Mouse (Mus musculus) intestine, embryonic 14.5 days (tissue): Measurements from ENCODE around the gene Tnfaip3. TPM values are rescaled to one million over a fixed set of nuclear protein-coding genes. Genes with fewer than 3 reads are reported as not detected.

Experiments
- ATAC-seq: fragments of 200-750 bp; cut with Nextera tagmentation; replicated peaks from 2 replicates; pipeline ENCODE4 v1.8.0; 2017; ENCODE audit warnings: low read depth, moderate number of reproducible peaks, moderate TSS enrichment, moderate library complexity; ENCODE audit not compliant: low FRiP score, low TSS enrichment
- DNase-seq: peaks from one replicate; pipeline ENCODE4 v3.0.0-alpha.2; 2018; ENCODE audit warnings: low spot score
- H3K27ac ChIP-seq: fragments of 300-500 bp; sonication (generic); 2 replicates; pipeline ENCODE4 v1.5.1; 2014; ENCODE audit warnings: low read depth, mild to moderate bottlenecking, control low read depth
- H3K27me3 ChIP-seq: fragments of 300-500 bp; sonication (generic); replicated peaks from 2 replicates; pipeline ENCODE4 v1.6.1; 2014; ENCODE audit warnings: low read length, control low read depth; ENCODE audit not compliant: control insufficient read depth, insufficient read depth
- H3K36me3 ChIP-seq: fragments of 300-500 bp; sonication (generic); 2 replicates; pipeline ENCODE4 v1.6.1; 2014; ENCODE audit warnings: low read length, control low read depth; ENCODE audit not compliant: control insufficient read depth, insufficient read depth
- H3K4me1 ChIP-seq: fragments of 300-500 bp; sonication (generic); replicated peaks from 2 replicates; pipeline ENCODE4 v1.6.1; 2014; ENCODE audit warnings: low read length, control low read depth, mixed read lengths; ENCODE audit not compliant: control insufficient read depth, insufficient read depth
- H3K4me2 ChIP-seq: fragments of 300-500 bp; sonication (generic); 2 replicates; pipeline ENCODE4 v1.6.1; 2014; ENCODE audit warnings: low read length
- H3K4me3 ChIP-seq: fragments of 300-500 bp; sonication (generic); 2 replicates; pipeline ENCODE4 v1.5.1; 2014; ENCODE audit warnings: low read depth, low read length, control low read depth, mixed read lengths
- H3K9ac ChIP-seq: fragments of 300-500 bp; sonication (generic); 2 replicates; pipeline ENCODE4 v1.6.1; 2014; ENCODE audit warnings: mild to moderate bottlenecking, low read length
- H3K9me3 ChIP-seq: fragments of 300-500 bp; sonication (generic); 2 replicates; pipeline ENCODE4 v1.6.1; 2016; ENCODE audit warnings: low read length, control low read depth; ENCODE audit not compliant: control insufficient read depth
- WGBS: fragments of 180-500 bp; shearing (Covaris S2); extraction: QIAGEN DNeasy Blood & Tissue Kit; methylation state at CpG from one replicate; pipeline ENCODE4 v1.1.7; 2014; 5-methylcytosine and 5-hydroxymethylcytosine counted together
- polyA plus RNA-seq: library from polyadenylated mRNA; unstranded; fragments of >200 nt; fragmentation: Nextera tagmentation; extraction: Ambion mirVana; gene quantifications from 2 replicates; pipeline ENCODE4 v1.2.1, GENCODE M21; 2014

Gene Tnfaip3
- 2.8 TPM in 2 replicates for polyA plus RNA-seq

- H3K36me3 ChIP-seq: no peaks in the 10 kb centered on the region
- peak within 1 kb of the TSS; percentile 74 for H3K4me3 ChIP-seq
- H3K27me3 ChIP-seq: no peaks in the 10 kb centered on the region
- DNase-seq: peak; percentile 99
- peak within 1 kb of the TSS; percentile 92 for H3K4me2 ChIP-seq
- H3K9me3 ChIP-seq: no peaks in the 10 kb centered on the region
- peak; percentile 95 for ATAC-seq
- H3K4me1 ChIP-seq: no peaks in the 10 kb centered on the region
- WGBS: under 1% methylated on average over 38 of the region's 38 CpGs
- peak within 1 kb of the TSS; percentile 78 for H3K9ac ChIP-seq
- peak within 1 kb of the TSS; percentile 54; the same call in 1 of the 2 replicates for H3K27ac ChIP-seq
Observed at GRCm38 (mm10) chr10:19015257-19015862, at the start of gene Tnfaip3. Gene Tnfaip3 (minus strand): TSS chr10:19015657.

GRCm38 (mm10) chr10:19064651-19065601, 49.5 kb upstream of the Tnfaip3 start:
- Histone ChIP-seq H3K4me1 (no peaks in the 10 kb centered on the region; the same call in 1 of the 2 replicates), H3K27me3 (no peaks in the 10 kb centered on the region), H3K9ac (no peak overlapping the region), H3K27ac (no peak overlapping the region), H3K9me3 (no peaks in the 10 kb centered on the region), H3K36me3 (no peaks in the 10 kb centered on the region), H3K4me3 (no peak overlapping the region), H3K4me2 (no peak overlapping the region)
- ATAC-seq: no peak
- DNase-seq: no peak
- WGBS: 75% methylated on average over 6 of the region's 6 CpGs

- ATAC-seq (no peak), DNase-seq (no peak)
- 86% methylated on average over 1 of the region's 1 CpGs for WGBS
- Histone ChIP-seq H3K27me3 (no peaks in the 10 kb centered on the region), H3K9me3 (no peaks in the 10 kb centered on the region), H3K27ac (no peak overlapping the region), H3K9ac (no peak overlapping the region), H3K4me2 (no peak overlapping the region), H3K4me1 (no peaks in the 10 kb centered on the region; the same call in 1 of the 2 replicates), H3K4me3 (no peak overlapping the region), H3K36me3 (no peaks in the 10 kb centered on the region)
Observed at GRCm38 (mm10) chr10:19063670-19064069, 48.2 kb upstream of the Tnfaip3 start.

GRCm38 (mm10) chr10:19063208-19063607, 47.8 kb upstream of the Tnfaip3 start:
- no peaks in the 10 kb centered on the region; the same call in 1 of the 2 replicates for H3K4me1 ChIP-seq
- H3K9me3 ChIP-seq: no peaks in the 10 kb centered on the region
- H3K27me3 ChIP-seq: no peaks in the 10 kb centered on the region
- DNase-seq: no peak
- H3K4me2 ChIP-seq: no peak overlapping the region
- WGBS: 77% methylated on average over 4 of the region's 4 CpGs
- no peak for ATAC-seq
- no peak overlapping the region for H3K9ac ChIP-seq
- no peak overlapping the region for H3K27ac ChIP-seq
- H3K4me3 ChIP-seq: no peak overlapping the region
- H3K36me3 ChIP-seq: no peaks in the 10 kb centered on the region

- DNase-seq: peak; percentile 51
- Histone ChIP-seq H3K9ac (no peak overlapping the region), H3K4me3 (no peak overlapping the region), H3K27ac (no peak overlapping the region), H3K4me1 (no peaks in the 10 kb centered on the region; the same call in 1 of the 2 replicates), H3K4me2 (no peak overlapping the region), H3K27me3 (no peaks in the 10 kb centered on the region), H3K9me3 (no peaks in the 10 kb centered on the region), H3K36me3 (no peaks in the 10 kb centered on the region)
- WGBS: 43% methylated on average over 15 of the region's 15 CpGs
- no peak for ATAC-seq
Observed at GRCm38 (mm10) chr10:19062098-19062905, 46.8 kb upstream of the Tnfaip3 start.

- Histone ChIP-seq H3K27ac (no peak overlapping the region), H3K36me3 (no peaks in the 10 kb centered on the region), H3K9me3 (no peaks in the 10 kb centered on the region), H3K4me1 (no peaks in the 10 kb centered on the region; the same call in 1 of the 2 replicates), H3K4me2 (no peak overlapping the region), H3K9ac (no peak overlapping the region), H3K4me3 (no peak overlapping the region), H3K27me3 (no peaks in the 10 kb centered on the region)
- DNase-seq (no peak), ATAC-seq (no peak)
- WGBS: 89% methylated on average over 3 of the region's 3 CpGs
Observed at GRCm38 (mm10) chr10:19061201-19061600, 45.7 kb upstream of the Tnfaip3 start.

GRCm38 (mm10) chr10:19053524-19053923, 38.1 kb upstream of the Tnfaip3 start:
- no peaks in the 10 kb centered on the region for H3K4me1 ChIP-seq
- ATAC-seq (no peak), DNase-seq (no peak)
- H3K4me2 ChIP-seq: no peak overlapping the region
- H3K4me3 ChIP-seq: no peak overlapping the region
- no peaks in the 10 kb centered on the region for H3K36me3 ChIP-seq
- 76% methylated on average over 1 of the region's 1 CpGs for WGBS
- H3K27ac ChIP-seq: no peak overlapping the region
- no peaks in the 10 kb centered on the region for H3K9me3 ChIP-seq
- no peak overlapping the region for H3K9ac ChIP-seq
- no peaks in the 10 kb centered on the region for H3K27me3 ChIP-seq

GRCm38 (mm10) chr10:19045986-19046385, 30.5 kb upstream of the Tnfaip3 start:
- DNase-seq (no peak), ATAC-seq (no peak)
- no peaks in the 10 kb centered on the region for H3K36me3 ChIP-seq
- no peak overlapping the region for H3K4me3 ChIP-seq
- H3K4me1 ChIP-seq: no peaks in the 10 kb centered on the region
- no peaks in the 10 kb centered on the region for H3K9me3 ChIP-seq
- H3K27ac ChIP-seq: no peak overlapping the region
- no peak overlapping the region for H3K9ac ChIP-seq
- H3K4me2 ChIP-seq: no peak overlapping the region
- H3K27me3 ChIP-seq: no peaks in the 10 kb centered on the region
- 74% methylated on average over 2 of the region's 2 CpGs for WGBS
